Mouse (Mus musculus): ENCODE results near the gene Ap4m1. TPM values are rescaled to one million over a fixed set of nuclear protein-coding genes. Genes with fewer than 3 reads are reported as not detected.
A peak's percentile ranks its signal among the peaks of the same experiment; 100 is the strongest.

Gene Ap4m1
- 24.9 and 27.2 TPM in 2 replicates for polyA plus RNA-seq (2015; fragmentation: Nextera tagmentation; extraction: Ambion mirVana)

DNA sequence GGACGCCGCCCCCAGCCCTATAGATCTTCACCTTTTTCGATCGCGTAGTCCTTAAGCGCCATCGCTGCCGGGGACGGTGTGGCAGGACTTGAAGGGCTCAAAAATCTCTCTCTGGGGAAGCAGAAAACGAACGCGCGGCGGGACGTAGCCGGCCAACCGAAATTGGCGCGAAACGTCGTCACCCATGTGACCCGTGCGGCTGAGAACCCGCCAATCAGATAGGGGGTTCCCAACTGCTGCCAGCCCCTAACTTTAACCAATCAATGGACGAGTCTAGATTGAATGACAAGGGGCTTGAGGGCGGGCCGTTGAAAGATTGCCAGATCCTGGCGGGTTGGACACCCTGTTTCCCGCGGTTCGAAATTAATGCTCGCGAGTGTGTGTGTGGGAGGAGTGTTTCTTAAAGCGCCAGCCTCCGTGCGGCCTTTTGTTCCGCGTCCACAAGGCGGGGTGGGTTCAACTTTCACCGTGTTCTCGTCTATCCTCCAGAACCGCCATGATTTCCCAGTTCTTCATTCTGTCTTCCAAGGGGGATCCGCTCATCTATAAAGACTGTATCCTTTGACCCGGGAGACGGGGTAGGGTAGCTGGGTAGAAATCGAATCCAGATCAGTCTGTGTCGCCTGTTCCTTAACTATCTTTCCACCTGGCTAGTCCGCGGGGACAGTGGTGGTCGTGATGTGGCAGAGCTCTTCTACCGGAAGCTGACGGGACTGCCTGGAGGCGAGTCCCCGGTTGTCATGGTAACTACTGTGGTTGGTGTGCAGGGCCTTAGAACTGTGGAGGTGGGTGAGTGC, at the start of gene Ap4m1, which contains the start of gene Mcm7:
Gene Ap4m1, plus strand, starts transcription at position 308 of the 797 bp plus-strand sequence.
Gene Mcm7, minus strand, starts transcription at position 728 of the 797 bp plus-strand sequence.
- peak; percentile 95 for ATAC-seq
- peak within 1 kb of the TSS; percentile 66 for H3K9ac ChIP-seq (ENCODE audit: low read depth, low read length)
- H3K4me1 ChIP-seq (ENCODE audit: control insufficient read depth, insufficient read depth, low read length) = peaks cover 25% of the 10 kb centered on the region
- peak within 1 kb of the TSS; percentile 93 for H3K4me2 ChIP-seq (ENCODE audit: low read length)
- WGBS = under 1% methylated on average over 54 of the region's 54 CpGs
- H3K36me3 ChIP-seq (ENCODE audit: control insufficient read depth, insufficient read depth, low read length) = peaks cover 37% of the 10 kb centered on the region
- H3K4me3 ChIP-seq (ENCODE audit: low read depth, low read length) = peak within 1 kb of the TSS; percentile 80
- no peaks in the 10 kb centered on the region for H3K27me3 ChIP-seq (ENCODE audit: control insufficient read depth, insufficient read depth, low read depth, low read length)
- no peaks in the 10 kb centered on the region for H3K9me3 ChIP-seq (replicated peaks; ENCODE audit: control insufficient read depth, low read length, poor library complexity, severe bottlenecking)
- peak within 1 kb of the TSS; percentile 90 for H3K27ac ChIP-seq (ENCODE audit: low read length)

DNA sequence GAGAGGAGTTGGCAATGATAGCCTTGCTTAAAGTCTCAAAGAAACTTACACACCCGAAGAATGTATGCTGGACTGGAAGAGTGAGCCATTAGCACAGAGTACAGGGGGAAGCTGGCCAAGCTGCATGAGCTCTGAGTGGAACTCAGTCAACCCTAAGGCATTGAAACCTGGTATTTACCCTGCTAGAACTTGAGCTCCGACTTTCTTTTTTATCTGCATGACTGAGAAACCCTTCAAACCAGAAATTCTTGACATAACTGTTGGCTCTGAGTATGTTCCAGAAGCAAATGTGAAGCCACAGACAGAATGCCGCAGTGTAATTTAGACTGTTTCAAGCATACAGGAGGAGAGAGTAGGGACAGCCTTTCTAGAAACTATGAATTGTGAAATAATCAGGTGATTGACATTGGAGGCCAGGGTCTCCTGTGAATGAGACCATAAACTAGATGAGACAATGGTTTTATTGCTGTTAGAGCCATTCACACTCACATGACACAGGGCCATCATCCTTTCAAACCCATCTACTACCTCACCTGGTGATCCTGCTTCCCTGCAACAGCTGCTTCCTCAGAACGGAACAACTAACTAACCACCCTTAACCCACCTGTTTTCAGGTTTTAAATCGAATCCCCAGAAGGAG, 39.3 kb upstream of the Ap4m1 start:
- ATAC-seq = no peak
- peaks cover 41% of the 10 kb centered on the region for H3K36me3 ChIP-seq (ENCODE audit: control insufficient read depth, insufficient read depth, low read length)
- WGBS = 95% methylated on average over 5 of the region's 5 CpGs
- no peak overlapping the region for H3K4me2 ChIP-seq (ENCODE audit: low read length)
- H3K4me1 ChIP-seq (ENCODE audit: control insufficient read depth, insufficient read depth, low read length) = no peaks in the 10 kb centered on the region
- no peaks in the 10 kb centered on the region for H3K9me3 ChIP-seq (replicated peaks; ENCODE audit: control insufficient read depth, low read length, poor library complexity, severe bottlenecking)
- no peak overlapping the region for H3K4me3 ChIP-seq (ENCODE audit: low read depth, low read length)
- no peak overlapping the region for H3K9ac ChIP-seq (ENCODE audit: low read depth, low read length)
- H3K27ac ChIP-seq (ENCODE audit: low read length) = no peak overlapping the region
- H3K27me3 ChIP-seq (ENCODE audit: control insufficient read depth, insufficient read depth, low read depth, low read length) = no peaks in the 10 kb centered on the region

DNA sequence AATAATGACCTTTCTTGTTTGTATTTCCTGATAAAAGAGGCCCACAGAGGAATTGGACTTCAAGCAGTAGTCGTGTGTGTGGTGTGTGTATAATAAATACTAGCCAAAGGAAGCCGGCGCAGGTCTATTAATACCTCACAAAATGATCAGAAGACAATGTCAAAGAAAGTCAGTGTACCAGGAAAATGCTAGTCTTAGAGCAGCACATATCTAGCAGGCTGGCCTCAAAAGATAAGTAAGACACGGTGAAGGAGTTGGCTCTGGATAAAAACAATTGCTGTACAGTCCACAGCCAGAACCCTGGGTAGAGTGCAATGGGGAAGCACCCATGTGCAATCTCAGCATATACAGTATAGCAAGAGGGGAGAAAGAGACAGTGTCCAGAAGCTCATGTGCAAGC, 34.5 kb upstream of the Ap4m1 start:
- no peak for ATAC-seq
- Histone ChIP-seq H3K4me3 (ENCODE audit: low read depth, low read length) (no peak overlapping the region), H3K9ac (ENCODE audit: low read depth, low read length) (no peak overlapping the region), H3K4me2 (ENCODE audit: low read length) (no peak overlapping the region), H3K27ac (ENCODE audit: low read length) (no peak overlapping the region), H3K9me3 (replicated peaks; ENCODE audit: control insufficient read depth, low read length, poor library complexity, severe bottlenecking) (no peaks in the 10 kb centered on the region), H3K27me3 (ENCODE audit: control insufficient read depth, insufficient read depth, low read depth, low read length) (no peaks in the 10 kb centered on the region), H3K4me1 (ENCODE audit: control insufficient read depth, insufficient read depth, low read length) (no peaks in the 10 kb centered on the region), H3K36me3 (ENCODE audit: control insufficient read depth, insufficient read depth, low read length) (peaks cover 23% of the 10 kb centered on the region)
- 92% methylated on average over 4 of the region's 4 CpGs for WGBS

DNA sequence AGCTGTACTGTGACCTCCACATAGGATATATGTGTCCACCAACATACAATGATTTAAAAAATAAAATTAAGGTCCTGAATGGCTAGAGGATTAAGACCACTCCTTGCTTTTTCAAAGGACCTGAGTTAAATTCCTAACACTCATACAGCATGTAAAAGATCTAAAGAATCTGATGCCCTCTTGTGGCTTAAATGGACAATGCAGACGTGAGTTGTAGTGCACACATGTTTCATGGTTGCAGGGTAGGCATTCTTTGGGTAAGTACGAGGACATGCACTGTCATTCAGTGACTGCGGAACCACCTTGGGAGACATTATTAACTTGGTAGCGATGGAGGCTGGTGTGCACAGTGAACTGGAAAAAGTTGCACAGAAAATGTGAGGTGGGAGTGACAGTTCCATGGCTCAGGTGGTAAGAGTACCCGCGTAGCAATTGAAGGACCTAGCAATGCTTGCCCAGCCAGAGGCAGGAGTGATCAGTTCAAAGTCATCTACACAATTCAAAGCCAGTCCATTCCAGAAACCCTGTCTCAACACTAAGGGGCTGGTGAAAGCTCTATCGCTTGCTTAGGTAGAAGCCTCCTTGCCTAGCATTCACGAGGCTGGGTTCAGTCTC, 33.8 kb upstream of the Ap4m1 start:
- no peaks in the 10 kb centered on the region for H3K27me3 ChIP-seq (ENCODE audit: control insufficient read depth, insufficient read depth, low read depth, low read length)
- H3K9ac ChIP-seq (ENCODE audit: low read depth, low read length) = no peak overlapping the region
- 61% methylated on average over 8 of the region's 8 CpGs for WGBS
- peaks cover 23% of the 10 kb centered on the region for H3K36me3 ChIP-seq (ENCODE audit: control insufficient read depth, insufficient read depth, low read length)
- no peak overlapping the region for H3K27ac ChIP-seq (ENCODE audit: low read length)
- 0 out of 2 replicates have a peak, but pooled peaks have one; percentile 64 for ATAC-seq
- H3K9me3 ChIP-seq (replicated peaks; ENCODE audit: control insufficient read depth, low read length, poor library complexity, severe bottlenecking) = no peaks in the 10 kb centered on the region
- H3K4me2 ChIP-seq (ENCODE audit: low read length) = no peak overlapping the region
- H3K4me1 ChIP-seq (ENCODE audit: control insufficient read depth, insufficient read depth, low read length) = no peaks in the 10 kb centered on the region
- no peak overlapping the region for H3K4me3 ChIP-seq (ENCODE audit: low read depth, low read length)

DNA sequence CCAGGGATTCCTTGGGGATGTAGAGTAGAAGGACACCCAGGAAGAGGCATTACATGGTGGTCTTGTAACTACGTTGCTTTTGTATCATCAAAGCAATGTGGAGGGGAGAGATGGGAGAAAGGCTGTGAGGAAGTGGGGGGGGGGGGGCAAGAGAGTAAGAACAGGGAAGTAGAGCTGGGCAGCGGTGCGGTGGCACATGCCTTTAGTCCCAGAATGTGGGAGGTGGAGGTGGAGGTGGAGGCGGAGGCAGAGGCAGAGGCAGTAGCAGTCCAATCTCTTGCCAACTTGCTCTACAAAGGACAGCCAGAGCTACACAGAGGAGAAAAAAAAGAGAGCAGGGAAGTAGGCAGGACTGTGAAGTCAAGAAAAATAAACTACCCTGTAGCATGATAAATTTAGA, 33.2 kb upstream of the Ap4m1 start:
- H3K36me3 ChIP-seq (ENCODE audit: control insufficient read depth, insufficient read depth, low read length) = peaks cover 21% of the 10 kb centered on the region

DNA sequence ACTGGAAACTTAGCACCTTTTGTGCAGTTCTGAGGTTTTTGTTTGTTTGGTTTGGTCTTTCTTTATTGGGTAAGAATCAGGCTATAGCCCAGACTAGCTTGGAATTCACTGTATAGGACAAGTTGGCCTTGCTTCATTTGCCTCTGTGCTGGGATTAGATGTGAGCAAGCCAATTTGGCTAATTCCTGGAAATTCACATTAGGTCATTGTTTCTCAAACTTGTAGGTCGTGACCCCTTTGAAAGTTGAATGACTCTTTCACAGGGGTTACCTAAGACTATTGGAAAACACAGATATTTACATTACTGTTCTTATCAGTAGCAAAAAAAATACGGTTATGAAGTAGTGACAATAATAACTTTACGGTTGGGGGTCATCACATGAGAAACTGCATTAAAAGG, 17.4 kb upstream of the Ap4m1 start:
- peak overlapping the region; percentile 89 for H3K4me3 ChIP-seq (ENCODE audit: low read depth, low read length)

More for the DNA sequence above, 33.2 kb upstream of the Ap4m1 start:
- H3K4me2 ChIP-seq (ENCODE audit: low read length) = no peak overlapping the region
- no peaks in the 10 kb centered on the region for H3K9me3 ChIP-seq (replicated peaks; ENCODE audit: control insufficient read depth, low read length, poor library complexity, severe bottlenecking)
- 76% methylated on average over 4 of the region's 4 CpGs for WGBS
- H3K4me3 ChIP-seq (ENCODE audit: low read depth, low read length) = no peak overlapping the region
- H3K27ac ChIP-seq (ENCODE audit: low read length) = no peak overlapping the region
- H3K27me3 ChIP-seq (ENCODE audit: control insufficient read depth, insufficient read depth, low read depth, low read length) = no peaks in the 10 kb centered on the region
- no peak for ATAC-seq
- no peak overlapping the region for H3K9ac ChIP-seq (ENCODE audit: low read depth, low read length)
- no peaks in the 10 kb centered on the region for H3K4me1 ChIP-seq (ENCODE audit: control insufficient read depth, insufficient read depth, low read length)

DNA sequence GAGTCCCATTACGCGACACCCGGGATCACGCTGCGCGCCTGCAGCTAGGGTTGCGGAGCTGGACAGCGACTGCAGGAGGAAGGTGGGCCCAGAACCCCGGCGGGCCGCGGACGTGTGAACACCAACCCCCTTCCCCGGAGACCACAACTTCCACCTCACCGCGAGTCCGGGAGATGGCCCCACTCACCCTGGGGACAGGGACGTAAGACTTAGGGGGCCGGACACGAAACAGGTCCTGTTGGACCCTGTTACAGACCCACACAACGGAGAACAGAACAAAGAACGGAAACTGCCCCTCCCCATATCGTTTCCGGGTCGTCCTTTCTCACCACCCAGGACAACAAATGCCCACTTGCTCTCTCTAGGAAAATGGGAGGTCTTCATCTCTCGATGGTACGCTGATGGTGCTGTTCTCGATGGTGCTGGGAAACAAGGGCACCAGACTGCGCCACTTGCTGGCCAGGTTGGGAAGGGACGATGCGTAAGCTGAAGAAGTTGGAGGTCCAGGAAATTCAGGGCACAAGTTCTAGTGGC, 16.3 kb upstream of the Ap4m1 start, which contains the start of gene Zfp113:
Gene Zfp113, minus strand, starts transcription at position 302 of the 534 bp plus-strand sequence.
- Histone ChIP-seq H3K9me3 (replicated peaks; ENCODE audit: control insufficient read depth, low read length, poor library complexity, severe bottlenecking) (no peaks in the 10 kb centered on the region), H3K27me3 (ENCODE audit: control insufficient read depth, insufficient read depth, low read depth, low read length) (no peaks in the 10 kb centered on the region), H3K4me1 (ENCODE audit: control insufficient read depth, insufficient read depth, low read length) (peaks cover 11% of the 10 kb centered on the region), H3K4me2 (ENCODE audit: low read length) (peak within 1 kb of the TSS; percentile 92), H3K4me3 (ENCODE audit: low read depth, low read length) (peak within 1 kb of the TSS; percentile 89), H3K36me3 (ENCODE audit: control insufficient read depth, insufficient read depth, low read length) (peaks cover 13% of the 10 kb centered on the region), H3K9ac (ENCODE audit: low read depth, low read length) (peak within 1 kb of the TSS; percentile 91), H3K27ac (ENCODE audit: low read length) (peak within 1 kb of the TSS; percentile 94)
- under 1% methylated on average over 31 of the region's 31 CpGs for WGBS
- ATAC-seq = peak; percentile 97

More for the DNA sequence above, 17.4 kb upstream of the Ap4m1 start:
- H3K9me3 ChIP-seq (replicated peaks; ENCODE audit: control insufficient read depth, low read length, poor library complexity, severe bottlenecking) = no peaks in the 10 kb centered on the region
- peaks cover 16% of the 10 kb centered on the region for H3K36me3 ChIP-seq (ENCODE audit: control insufficient read depth, insufficient read depth, low read length)
- peaks cover 8% of the 10 kb centered on the region for H3K4me1 ChIP-seq (ENCODE audit: control insufficient read depth, insufficient read depth, low read length)
- H3K27ac ChIP-seq (ENCODE audit: low read length) = no peak overlapping the region; the same call in 1 of the 2 replicates
- H3K27me3 ChIP-seq (ENCODE audit: control insufficient read depth, insufficient read depth, low read depth, low read length) = no peaks in the 10 kb centered on the region
- peak overlapping the region; percentile 92 for H3K4me2 ChIP-seq (ENCODE audit: low read length)
- peak overlapping the region; percentile 91 for H3K9ac ChIP-seq (ENCODE audit: low read depth, low read length)
- WGBS = 88% methylated on average over 3 of the region's 3 CpGs
- no peak for ATAC-seq

DNA sequence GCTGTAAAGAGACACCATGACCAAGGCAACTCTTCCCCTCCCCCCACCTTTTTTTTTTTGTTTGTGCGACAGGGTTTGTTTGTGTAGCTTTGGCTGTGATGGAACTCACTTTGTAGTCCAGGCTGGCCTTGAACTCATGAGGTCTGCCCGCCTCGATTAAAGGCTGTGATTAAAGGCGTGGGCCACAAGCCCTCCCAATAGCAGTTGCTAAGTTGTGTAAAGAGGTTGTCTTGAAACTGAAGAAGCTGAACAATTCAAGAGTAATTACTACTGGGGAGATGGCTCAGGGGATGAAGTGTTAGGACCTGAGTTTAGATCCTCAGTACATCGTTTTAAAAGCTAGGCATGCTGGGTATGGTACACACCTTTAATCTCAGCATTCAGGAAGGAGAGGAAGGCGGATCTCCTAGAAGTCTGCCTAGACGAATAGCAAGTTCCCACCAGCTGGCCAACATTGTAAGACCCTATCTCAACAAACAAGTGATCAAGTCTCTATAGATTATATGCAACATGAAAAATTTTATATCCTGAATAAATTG, 11.5 kb upstream of the Ap4m1 start:
- H3K4me1 ChIP-seq (ENCODE audit: control insufficient read depth, insufficient read depth, low read length) = peaks cover 19% of the 10 kb centered on the region
- H3K4me3 ChIP-seq (ENCODE audit: low read depth, low read length) = peak overlapping the region; percentile 81
- peak overlapping the region; percentile 85 for H3K9ac ChIP-seq (ENCODE audit: low read depth, low read length)
- H3K27me3 ChIP-seq (ENCODE audit: control insufficient read depth, insufficient read depth, low read depth, low read length) = no peaks in the 10 kb centered on the region
- peak overlapping the region; percentile 67 for H3K4me2 ChIP-seq (ENCODE audit: low read length)
- no peaks in the 10 kb centered on the region for H3K9me3 ChIP-seq (replicated peaks; ENCODE audit: control insufficient read depth, low read length, poor library complexity, severe bottlenecking)
- H3K27ac ChIP-seq (ENCODE audit: low read length) = peak overlapping the region; percentile 83
- WGBS = 68% methylated on average over 7 of the region's 7 CpGs
- no peak for ATAC-seq
- H3K36me3 ChIP-seq (ENCODE audit: control insufficient read depth, insufficient read depth, low read length) = peaks cover 18% of the 10 kb centered on the region; the same call in 1 of the 2 replicates

Data from midbrain, embryonic 16.5 days (tissue).